Mouse (Mus musculus) myocyte (in vitro differentiated cells): ENCODE results near the gene Ccdc71. TPM values are rescaled to one million over a fixed set of nuclear protein-coding genes. Genes with fewer than 3 reads are reported as not detected.

Experiments used
- H3K27me3 ChIP-seq: one replicate; pipeline ENCODE4 v1.6.1; 2011; ENCODE audit not compliant: control insufficient read depth, insufficient read depth, insufficient read length
- H3K36me3 ChIP-seq: one replicate; pipeline ENCODE4 v1.6.1; 2011; ENCODE audit not compliant: control insufficient read depth, insufficient read depth
- H3K4me2 ChIP-seq: one replicate; pipeline ENCODE4 v1.6.1; 2011; ENCODE audit warnings: low read depth, control low read depth
- H3K4me3 ChIP-seq: one replicate; pipeline ENCODE4 v1.5.1; 2011; ENCODE audit warnings: mild to moderate bottlenecking, control low read depth, moderate library complexity
- H3K79me2 ChIP-seq: one replicate; pipeline ENCODE4 v1.6.1; 2011; ENCODE audit not compliant: control insufficient read depth, insufficient read depth
- H3ac ChIP-seq: one replicate; pipeline ENCODE4 v1.6.1; 2011; ENCODE audit not compliant: control insufficient read depth, insufficient read length
- CEBPB ChIP-seq: IDR thresholded peaks from 2 replicates; pipeline ENCODE4 v1.6.1; 2011; ENCODE audit warnings: mild to moderate bottlenecking, moderate library complexity; ENCODE audit not compliant: poor library complexity, insufficient read depth, severe bottlenecking
- E2F4 ChIP-seq: IDR thresholded peaks from one replicate; pipeline ENCODE4 v1.6.1; 2011; ENCODE audit warnings: mild to moderate bottlenecking, control low read depth, moderate library complexity; ENCODE audit not compliant: insufficient read depth
- MAX ChIP-seq: IDR thresholded peaks from one replicate; pipeline ENCODE4 v1.6.1; 2011; ENCODE audit warnings: low read depth, mild to moderate bottlenecking, control low read depth
- MYOD1 ChIP-seq, 3 experiments: IDR thresholded peaks; one replicate each; pipeline ENCODE4 v1.6.1; 2011; ENCODE audit warnings: control low read depth in 2 of 3, low read depth in 2 of 3, mild to moderate bottlenecking in 2 of 3, moderate library complexity in 1 of 3; ENCODE audit not compliant: insufficient read length in 2 of 3, control insufficient read depth in 1 of 3
- MYOG ChIP-seq, 3 experiments: IDR thresholded peaks; one replicate each; pipeline ENCODE4 v1.6.1; 2011; ENCODE audit warnings: control low read depth in 2 of 3, low read depth in 2 of 3, mild to moderate bottlenecking in 2 of 3; ENCODE audit not compliant: insufficient read length in 2 of 3, control insufficient read depth in 1 of 3, insufficient read depth in 1 of 3
- POLR2A ChIP-seq: IDR thresholded peaks from one replicate; pipeline ENCODE4 v1.6.1; 2011; ENCODE audit warnings: low read depth, mild to moderate bottlenecking, control low read depth, moderate library complexity; ENCODE audit not compliant: insufficient read length
- POLR2AphosphoS2 ChIP-seq: IDR thresholded peaks from one replicate; pipeline ENCODE4 v1.6.1; 2011; ENCODE audit warnings: low read depth, control low read depth; ENCODE audit not compliant: insufficient read length
- REST ChIP-seq: IDR thresholded peaks from one replicate; pipeline ENCODE4 v1.6.1; 2011; ENCODE audit warnings: mild to moderate bottlenecking, control low read depth, moderate library complexity; ENCODE audit not compliant: insufficient read depth, insufficient read length
- SRF ChIP-seq: IDR thresholded peaks from one replicate; pipeline ENCODE4 v1.6.1; 2011; ENCODE audit warnings: low read depth; ENCODE audit not compliant: control insufficient read depth, insufficient read length
- TCF12 ChIP-seq: IDR thresholded peaks from one replicate; pipeline ENCODE4 v1.6.1; 2011; ENCODE audit warnings: mild to moderate bottlenecking, control low read depth; ENCODE audit not compliant: poor library complexity, insufficient read depth, severe bottlenecking
- TCF3 ChIP-seq: IDR thresholded peaks from one replicate; pipeline ENCODE4 v1.6.1; 2011; ENCODE audit warnings: low read depth, control low read depth; ENCODE audit not compliant: insufficient read length
- USF1 ChIP-seq: IDR thresholded peaks from one replicate; pipeline ENCODE4 v1.6.1; 2011; ENCODE audit warnings: low read depth, mild to moderate bottlenecking, control low read depth, moderate library complexity
- polyA plus RNA-seq: library from polyadenylated mRNA; unstranded; fragments of >200 nt; fragmentation: generic; extraction: Trizol; gene quantifications from one replicate; pipeline ENCODE4 v1.2.1, GENCODE M21; 2012; ENCODE audit warnings: missing spikeins

Ccdc71 gene
- polyA plus RNA-seq, 1 experiment = 30.4 TPM

GRCm38 (mm10) chr9:108456953-108457352 is 3.4 kb upstream of the Ccdc71 start:
- Histone ChIP-seq H3K79me2 (peaks cover 14% of the 10 kb centered on the region), H3K4me2 (no peak overlapping the region), H3K36me3 (no peaks in the 10 kb centered on the region), H3K4me3 (no peak overlapping the region), H3ac (no peak overlapping the region), H3K27me3 (no peaks in the 10 kb centered on the region)
- no peak for TF ChIP-seq POLR2AphosphoS2
- TF ChIP-seq POLR2A = no peak
- no peak for TF ChIP-seq CEBPB
- no peak for TF ChIP-seq SRF
- no peak for TF ChIP-seq USF1
- no peak for TF ChIP-seq E2F4
- TF ChIP-seq TCF12 = no peak
- no peak for TF ChIP-seq MYOD1 (IDR thresholded peaks at IDR 0.05; ENCODE audit: control insufficient read depth in 1 of 3, insufficient read length in 2 of 3, low read depth in 2 of 3)
- TF ChIP-seq REST = no peak
- TF ChIP-seq MAX = no peak
- TF ChIP-seq MYOG (IDR thresholded peaks at IDR 0.05; ENCODE audit: control insufficient read depth in 1 of 3, insufficient read depth in 1 of 3, insufficient read length in 2 of 3, low read depth in 2 of 3) = no peak
- no peak for TF ChIP-seq TCF3

- Histone ChIP-seq H3ac (peak overlapping the region; percentile 88), H3K27me3 (no peaks in the 10 kb centered on the region), H3K4me3 (peak overlapping the region; percentile 77), H3K4me2 (peak overlapping the region; percentile 63), H3K79me2 (peaks cover 26% of the 10 kb centered on the region), H3K36me3 (no peaks in the 10 kb centered on the region)
- TF ChIP-seq POLR2A = no peak
Measured at GRCm38 (mm10) chr9:108459939-108460318, 398 bp upstream of the Ccdc71 start.

- H3K4me3 ChIP-seq = peak within 1 kb of the TSS; percentile 77
- H3K4me2 ChIP-seq = peak within 1 kb of the TSS; percentile 97
- H3K36me3 ChIP-seq = no peaks in the 10 kb centered on the region
- peak within 1 kb of the TSS; percentile 88 for H3ac ChIP-seq
- no peaks in the 10 kb centered on the region for H3K27me3 ChIP-seq
- H3K79me2 ChIP-seq = peaks cover 26% of the 10 kb centered on the region
- no peak for TF ChIP-seq POLR2A
- TF ChIP-seq MYOD1 (IDR thresholded peaks at IDR 0.05; ENCODE audit: control insufficient read depth in 1 of 3, insufficient read length in 2 of 3, low read depth in 2 of 3) = no peak
- TF ChIP-seq TCF3 = no peak
- TF ChIP-seq POLR2AphosphoS2 = no peak
- no peak for TF ChIP-seq MAX
- no peak for TF ChIP-seq REST
- TF ChIP-seq TCF12 = no peak
- no peak for TF ChIP-seq CEBPB
- no peak for TF ChIP-seq E2F4
- TF ChIP-seq USF1 = no peak
- TF ChIP-seq MYOG (IDR thresholded peaks at IDR 0.05; ENCODE audit: control insufficient read depth in 1 of 3, insufficient read depth in 1 of 3, insufficient read length in 2 of 3, low read depth in 2 of 3) = no peak
- no peak for TF ChIP-seq SRF
Measured at GRCm38 (mm10) chr9:108461181-108461631, 879 bp downstream of the Ccdc71 start, which contains the start of gene Klhdc8b. Gene Klhdc8b (minus strand): TSS chr9:108461581.

- TF ChIP-seq MYOD1 (IDR thresholded peaks at IDR 0.05; ENCODE audit: control insufficient read depth in 1 of 3, insufficient read length in 2 of 3, low read depth in 2 of 3) = no peak
- no peak for TF ChIP-seq REST
- no peak for TF ChIP-seq USF1
- TF ChIP-seq SRF = no peak
- TF ChIP-seq POLR2AphosphoS2 = no peak
- TF ChIP-seq CEBPB = no peak
- no peak for TF ChIP-seq POLR2A
- TF ChIP-seq TCF12 = no peak
- TF ChIP-seq MYOG (IDR thresholded peaks at IDR 0.05; ENCODE audit: control insufficient read depth in 1 of 3, insufficient read depth in 1 of 3, insufficient read length in 2 of 3, low read depth in 2 of 3) = no peak
- no peak for TF ChIP-seq TCF3
- TF ChIP-seq MAX = no peak
- TF ChIP-seq E2F4 = no peak
- Histone ChIP-seq H3K27me3 (no peaks in the 10 kb centered on the region), H3K4me3 (peak overlapping the region; percentile 77), H3K79me2 (peaks cover 26% of the 10 kb centered on the region), H3K36me3 (no peaks in the 10 kb centered on the region), H3K4me2 (peak overlapping the region; percentile 97), H3ac (no peak overlapping the region)
Measured at GRCm38 (mm10) chr9:108461675-108462074, 1.3 kb downstream of the Ccdc71 start.

GRCm38 (mm10) chr9:108462192-108462591 is 1.9 kb downstream of the Ccdc71 start:
- Histone ChIP-seq H3K27me3 (no peaks in the 10 kb centered on the region), H3K4me3 (peak overlapping the region; percentile 77), H3K36me3 (no peaks in the 10 kb centered on the region), H3K79me2 (peaks cover 26% of the 10 kb centered on the region), H3K4me2 (peak overlapping the region; percentile 97), H3ac (no peak overlapping the region)
- TF ChIP-seq MYOD1 (IDR thresholded peaks at IDR 0.05; ENCODE audit: control insufficient read depth in 1 of 3, insufficient read length in 2 of 3, low read depth in 2 of 3) (no peak), MYOG (IDR thresholded peaks at IDR 0.05; ENCODE audit: control insufficient read depth in 1 of 3, insufficient read depth in 1 of 3, insufficient read length in 2 of 3, low read depth in 2 of 3) (no peak), TCF12 (no peak), SRF (no peak), E2F4 (no peak), REST (no peak), USF1 (no peak)
